Mouse (Mus musculus) small intestine, adult 2 months (tissue): ENCODE results near the gene Slc25a17.

Experiments
- CTCF ChIP-seq: fragments of 200-500 bp; IDR thresholded peaks from 2 replicates; pipeline ENCODE4 v1.5.1; 2012; ENCODE audit warnings: low read depth, mild to moderate bottlenecking, control low read depth, inconsistent platforms, low read length, moderate library complexity, mixed read lengths; ENCODE audit not compliant: insufficient replicate concordance, insufficient read length; ENCODE audit errors: extremely low read depth
- POLR2A ChIP-seq: fragments of 200-500 bp; IDR thresholded peaks from 2 replicates; pipeline ENCODE4 v1.6.1; 2012; ENCODE audit warnings: low read depth, mild to moderate bottlenecking, control low read depth, inconsistent platforms, low read length, moderate library complexity

DNA sequence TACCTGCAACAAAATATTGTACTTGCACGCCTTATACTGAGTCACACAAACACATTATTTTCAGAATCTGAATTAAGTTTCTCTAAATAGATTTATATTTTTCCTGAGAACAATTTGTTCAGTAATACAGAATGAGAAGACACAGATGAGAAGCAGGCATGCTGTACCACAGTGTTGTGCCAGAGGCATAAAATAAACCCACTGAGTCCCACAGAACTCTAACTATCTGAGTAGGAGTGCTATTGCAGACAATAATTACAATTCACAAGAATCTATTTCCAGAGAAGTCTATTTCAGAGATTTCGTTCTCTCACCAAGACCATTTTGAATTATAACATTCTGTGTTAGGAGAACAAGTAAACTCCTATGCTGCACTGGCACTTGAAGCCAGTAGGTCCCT, 13.1 kb downstream of the Slc25a17 start:
- TF ChIP-seq CTCF (no peak), POLR2A (no peak)
